Mouse (Mus musculus) effector memory CD4-positive, alpha-beta T cell, adult 5 months (primary cell): ENCODE results near the gene Chtf18. TPM values are rescaled to one million over a fixed set of nuclear protein-coding genes. Genes with fewer than 3 reads are reported as not detected.

Source experiments
- polyA plus RNA-seq: library from polyadenylated mRNA; unstranded; fragments of 100-300 nt; shearing (Covaris generic); gene quantifications from one replicate; pipeline ENCODE4 v1.2.1, GENCODE M21; 2017

The Chtf18 gene
- polyA plus RNA-seq: 4.7 TPM

GRCm38 (mm10) chr17:25727265-25728008 is at the start of gene Chtf18, which contains the start of gene Rpusd1:
TSS of gene Chtf18 (minus strand) at chr17:25727419.
TSS of gene Rpusd1 (plus strand) at chr17:25727670.

GRCm38 (mm10) chr17:25773549-25774120 is 46.4 kb upstream of the Chtf18 start, which contains the start of gene Narfl:
TSS of gene Narfl (plus strand) at chr17:25773776.

GRCm38 (mm10) chr17:25754241-25754640 is 27.0 kb upstream of the Chtf18 start, which contains the start of gene Msln:
TSS of gene Msln (minus strand) at chr17:25754378.

GRCm38 (mm10) chr17:25735745-25736144 is 8.5 kb upstream of the Chtf18 start, which contains the start of gene Mslnl:
TSS of gene Mslnl (plus strand) at chr17:25736042.

GRCm38 (mm10) chr17:25716711-25717637 is 10.2 kb downstream of the Chtf18 start, which contains the start of gene Gng13:
TSS of gene Gng13 (plus strand) at chr17:25717171.

Other genes with a start within 250 kb of the Chtf18 start
- not detected for gene Sstr5, start 230.1 kb downstream of the Chtf18 start, polyA plus RNA-seq
- 0.16 TPM for gene Sox8, start 156.7 kb downstream of the Chtf18 start, polyA plus RNA-seq
- 15.5 TPM for gene Lmf1, start 148.3 kb downstream of the Chtf18 start, polyA plus RNA-seq
- gene Gng13, start 10.2 kb downstream of the Chtf18 start, polyA plus RNA-seq: not detected
- gene Rpusd1, start 251 bp upstream of the Chtf18 start, polyA plus RNA-seq: 4.0 TPM
- not detected for gene Mslnl, start 8.6 kb upstream of the Chtf18 start, polyA plus RNA-seq
- gene Msln, start 27.0 kb upstream of the Chtf18 start, polyA plus RNA-seq: not detected
- gene Narfl, start 46.4 kb upstream of the Chtf18 start, polyA plus RNA-seq: 15.6 TPM
- 23.1 TPM for gene Haghl, start 58.3 kb upstream of the Chtf18 start, polyA plus RNA-seq
- gene Ccdc78, start 59.2 kb upstream of the Chtf18 start, polyA plus RNA-seq: 0.29 TPM
- 125 TPM for gene Fam173a, start 65.5 kb upstream of the Chtf18 start, polyA plus RNA-seq
- gene AC134908.4, start 68.2 kb upstream of the Chtf18 start, polyA plus RNA-seq: not detected
- gene Metrn, start 69.7 kb upstream of the Chtf18 start, polyA plus RNA-seq: 28.1 TPM
- gene Fbxl16, start 81.7 kb upstream of the Chtf18 start, polyA plus RNA-seq: not detected
- gene Wdr24, start 96.2 kb upstream of the Chtf18 start, polyA plus RNA-seq: 19.3 TPM
- 18.3 TPM for gene Jmjd8, start 101.4 kb upstream of the Chtf18 start, polyA plus RNA-seq
- gene Stub1, start 106.0 kb upstream of the Chtf18 start, polyA plus RNA-seq: 126 TPM
- gene Rhbdl1, start 109.9 kb upstream of the Chtf18 start, polyA plus RNA-seq: not detected
- gene Gm20683, start 114.3 kb upstream of the Chtf18 start, polyA plus RNA-seq: 1.9 TPM
- gene Rhot2, start 117.4 kb upstream of the Chtf18 start, polyA plus RNA-seq: 27.1 TPM
- gene Wdr90, start 134.1 kb upstream of the Chtf18 start, polyA plus RNA-seq: 20.9 TPM
- gene Mcrip2, start 141.3 kb upstream of the Chtf18 start, polyA plus RNA-seq: 18.5 TPM
- 41.5 TPM for gene Mettl26, start 147.7 kb upstream of the Chtf18 start, polyA plus RNA-seq
- 0.21 TPM for gene Wfikkn1, start 153.4 kb upstream of the Chtf18 start, polyA plus RNA-seq
- 17.2 TPM for gene Rab40c, start 192.3 kb upstream of the Chtf18 start, polyA plus RNA-seq
- gene Pigq, start 217.5 kb upstream of the Chtf18 start, polyA plus RNA-seq: 39.1 TPM
- not detected for gene Nhlrc4, start 217.5 kb upstream of the Chtf18 start, polyA plus RNA-seq
- gene A930017K11Rik, start 225.1 kb upstream of the Chtf18 start, polyA plus RNA-seq: not detected